Mouse (Mus musculus): ENCODE measurements around the gene Vps50.
"Not testable (repeated sequence)": the region's sequence is repeated elsewhere in the genome, so short reads cannot be mapped to it uniquely, and the experiment has no call there.

Gene Vps50

GRCm38 (mm10) chr6:3536048-3536447 lies 37.9 kb downstream of the Vps50 start:
- no peak for DNase-seq (ENCODE audit: low spot score)

- DNase-seq (ENCODE audit: low spot score) = no peak
Measured at GRCm38 (mm10) chr6:3539470-3539869, 41.3 kb downstream of the Vps50 start.

- no peak for DNase-seq (ENCODE audit: low spot score)
Measured at GRCm38 (mm10) chr6:3543862-3544261, 45.7 kb downstream of the Vps50 start.

DNA sequence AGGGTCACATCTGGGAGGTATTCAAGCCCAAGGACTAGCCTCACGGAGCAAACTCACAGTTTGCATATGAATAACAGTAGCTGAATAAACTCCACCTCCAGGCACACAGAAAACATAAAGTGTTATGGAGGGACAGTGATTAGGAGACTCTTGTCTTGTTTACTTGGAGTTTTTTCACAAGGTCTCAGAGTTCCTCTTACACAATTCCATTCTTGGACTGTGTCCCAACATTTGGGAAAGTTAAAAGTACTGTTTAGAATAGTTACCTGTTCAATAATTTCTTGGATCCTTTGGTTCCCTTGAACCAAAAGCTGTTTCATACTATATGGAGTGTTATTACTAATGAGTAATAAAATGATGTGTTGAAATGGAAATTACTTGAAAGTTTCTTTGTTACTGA lies 46.8 kb downstream of the Vps50 start:
- no peak for DNase-seq (ENCODE audit: low spot score)

DNA sequence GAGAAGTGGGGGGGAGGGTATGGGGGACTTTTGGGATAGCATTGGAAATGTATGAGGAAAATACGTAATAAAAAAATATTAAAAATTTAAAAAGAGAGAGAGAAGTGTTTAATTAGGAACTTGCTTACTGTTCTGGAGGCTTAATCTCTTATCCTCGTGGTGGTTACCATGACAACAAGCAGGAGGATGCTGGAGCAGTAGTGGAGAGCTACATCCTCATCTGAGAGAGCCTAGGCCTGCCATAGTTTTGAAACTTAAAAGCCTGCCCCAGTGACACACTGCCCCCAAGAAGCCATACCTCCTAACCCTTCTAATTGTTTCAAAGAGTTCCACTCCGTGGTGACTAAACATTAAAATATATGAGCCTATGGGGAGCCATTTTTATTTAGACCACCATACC lies 50.8 kb downstream of the Vps50 start:
- no peak for DNase-seq (ENCODE audit: low spot score)

GRCm38 (mm10) chr6:3549992-3550391 lies 51.8 kb downstream of the Vps50 start:
- no peak for DNase-seq (ENCODE audit: low spot score)

- DNase-seq (ENCODE audit: low spot score) = not testable (repeated sequence)
Measured at GRCm38 (mm10) chr6:3552681-3553080, 54.5 kb downstream of the Vps50 start.

DNA sequence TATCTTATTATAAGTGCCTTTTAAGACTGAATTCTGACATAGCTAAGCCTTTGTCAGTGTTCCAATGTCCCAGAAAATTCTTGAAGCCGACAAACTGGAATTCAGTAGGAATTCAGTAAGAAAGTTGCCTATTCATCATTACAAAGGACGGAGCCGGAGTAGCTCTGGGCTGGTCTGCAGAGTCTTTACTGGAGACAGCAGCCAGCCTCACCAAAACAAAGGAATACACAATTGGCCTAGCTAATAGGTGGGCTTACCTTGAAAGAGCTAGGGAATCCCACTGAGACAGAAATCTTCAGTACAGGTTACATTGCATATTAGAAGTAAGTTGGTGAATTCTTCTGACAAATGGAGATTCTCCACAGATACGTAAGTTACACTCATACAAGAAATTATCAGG lies 59.0 kb downstream of the Vps50 start:
- DNase-seq (ENCODE audit: low spot score) = no peak

DNA sequence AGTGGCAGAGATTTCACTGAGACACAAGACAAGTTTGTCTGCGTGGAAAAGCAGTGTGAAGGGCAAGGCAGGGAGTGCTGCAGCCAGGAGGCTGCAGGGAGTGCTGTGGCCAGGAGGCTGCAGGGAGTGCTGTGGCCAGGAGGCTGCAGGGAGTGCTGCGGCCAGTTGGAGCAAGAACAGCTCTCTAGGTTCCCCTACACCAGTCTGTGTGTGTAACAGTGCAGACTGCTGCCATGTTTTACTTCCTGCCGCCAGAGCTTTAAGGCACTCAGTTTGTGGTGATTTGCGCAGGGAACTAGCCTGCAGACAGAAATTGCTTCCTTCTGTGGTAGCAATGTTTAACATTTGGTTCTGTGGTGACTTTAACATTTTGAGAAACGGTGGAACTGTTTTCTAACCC lies 61.8 kb downstream of the Vps50 start:
- no peak for DNase-seq (ENCODE audit: low spot score)

DNA sequence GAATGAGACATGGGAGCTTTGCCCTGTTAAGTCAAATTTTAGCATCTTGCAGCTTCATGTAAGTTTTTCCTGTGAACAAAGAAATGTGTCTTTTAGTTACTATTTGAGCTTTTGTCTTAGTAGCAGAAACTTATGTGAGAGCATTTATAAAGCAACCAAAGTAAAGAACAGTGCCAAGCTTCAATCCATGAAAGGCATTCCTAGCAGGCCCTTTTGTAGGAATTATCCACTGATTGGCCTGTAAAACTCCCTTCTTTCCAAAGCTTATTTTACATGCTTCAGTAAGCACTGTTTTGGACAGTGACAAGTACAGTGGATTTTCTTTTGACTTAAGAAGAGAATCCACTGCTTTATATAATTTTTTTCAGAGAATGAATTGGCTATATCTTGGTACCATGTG lies 64.1 kb downstream of the Vps50 start:
- no peak for DNase-seq (ENCODE audit: low spot score)

GRCm38 (mm10) chr6:3564118-3564517 lies 65.9 kb downstream of the Vps50 start:
- DNase-seq (ENCODE audit: low spot score) = not testable (repeated sequence)

DNA sequence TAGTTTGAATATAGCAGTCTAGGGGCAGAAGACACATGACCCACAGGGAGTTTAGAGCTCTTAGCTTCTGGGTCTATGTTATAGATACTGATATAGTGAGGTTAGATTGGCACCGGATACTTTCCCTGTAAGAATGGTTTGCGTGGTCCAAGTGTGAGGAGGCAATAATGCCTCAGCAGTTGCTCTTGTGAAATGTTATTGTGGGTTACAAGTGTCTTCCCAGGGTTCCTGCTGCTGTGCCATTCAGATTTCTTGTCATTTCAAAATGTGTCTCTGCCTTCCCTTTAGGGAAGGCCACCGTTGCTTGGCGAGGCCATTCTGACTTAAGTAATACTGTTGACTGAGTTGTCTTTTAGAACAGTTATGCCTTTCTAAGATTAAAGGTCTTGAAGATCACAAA lies 66.8 kb downstream of the Vps50 start:
- no peak for DNase-seq (ENCODE audit: low spot score)

- no peak for DNase-seq (ENCODE audit: low spot score)
Measured at GRCm38 (mm10) chr6:3565667-3566066, 67.5 kb downstream of the Vps50 start.

DNA sequence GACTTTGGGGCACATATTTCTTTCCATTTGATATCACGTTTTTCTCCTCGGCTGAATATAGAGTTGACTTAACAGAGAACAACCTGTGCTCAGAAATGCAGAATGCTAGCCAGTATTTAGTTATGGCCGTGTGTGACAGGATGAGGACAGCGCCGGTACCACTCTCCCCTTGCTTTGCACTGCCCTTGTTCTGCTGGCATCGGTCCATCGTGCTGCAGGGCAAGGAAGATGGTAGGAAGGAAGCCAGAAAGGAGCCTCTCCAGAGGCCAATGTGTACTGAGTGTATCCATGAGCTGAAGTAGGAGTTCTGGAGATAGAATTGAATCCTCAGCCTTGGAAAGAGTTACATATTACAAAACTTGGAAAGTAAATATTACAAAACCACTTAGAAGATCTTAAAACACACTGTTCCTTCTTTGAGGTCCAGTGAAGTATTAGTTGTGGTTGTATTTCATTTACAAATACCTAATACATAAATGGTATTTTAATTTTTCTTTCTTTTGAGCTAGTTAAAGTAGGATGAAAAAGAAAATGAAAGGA lies 69.0 kb downstream of the Vps50 start:
- no peak for DNase-seq (ENCODE audit: low spot score)

- no peak for DNase-seq (ENCODE audit: low spot score)
Measured at GRCm38 (mm10) chr6:3572221-3572815, 74.1 kb downstream of the Vps50 start.

GRCm38 (mm10) chr6:3573787-3574186 lies 75.6 kb downstream of the Vps50 start:
- DNase-seq (ENCODE audit: low spot score) = no peak

DNA sequence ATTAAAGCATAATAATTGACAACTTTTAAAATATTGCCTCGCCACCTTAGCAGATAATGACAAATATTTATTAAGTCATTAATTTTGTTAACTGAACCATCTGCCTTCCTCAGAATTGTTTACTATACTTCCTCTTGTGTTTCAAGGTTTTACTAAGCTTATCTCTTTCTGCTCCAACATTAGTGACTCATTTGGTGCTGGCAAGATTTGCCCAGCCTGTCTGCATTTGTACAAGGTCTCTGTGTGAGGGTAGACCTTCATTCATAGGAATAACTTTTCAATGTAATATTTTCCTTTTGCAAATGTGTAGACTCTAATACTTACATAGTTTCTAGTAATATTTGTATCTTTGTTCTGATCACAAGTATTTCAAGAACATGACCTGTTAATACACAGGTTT lies 87.2 kb downstream of the Vps50 start:
- DNase-seq (ENCODE audit: low spot score) = no peak

DNA sequence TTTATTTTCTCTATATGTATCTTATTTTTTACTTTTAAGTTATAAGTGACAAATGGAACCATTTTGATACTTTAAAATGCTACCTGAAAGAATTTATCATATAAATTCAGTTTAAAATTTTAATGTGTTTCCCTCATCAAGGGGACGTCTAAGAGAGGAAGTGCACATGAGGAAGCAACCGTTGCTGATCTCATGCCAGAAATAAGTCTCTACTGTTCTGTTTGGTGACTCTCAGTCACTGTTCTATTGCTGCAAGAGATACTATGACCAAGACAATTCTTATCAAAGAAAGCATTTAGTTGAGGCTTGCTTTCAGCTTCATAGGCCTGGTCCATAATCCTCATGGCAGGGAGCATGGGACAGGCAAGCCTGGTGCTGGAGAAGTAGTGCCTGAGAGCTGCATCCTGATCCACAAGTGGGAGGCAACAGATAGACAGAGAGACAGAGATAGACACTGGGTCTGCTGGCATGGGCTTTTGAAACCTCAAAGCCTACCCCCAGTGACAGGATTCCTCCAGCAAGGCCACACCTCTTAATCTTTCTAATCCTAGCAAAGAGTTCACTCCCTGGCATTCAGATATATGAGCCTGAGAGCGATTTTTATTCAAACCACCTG lies 92.2 kb downstream of the Vps50 start:
- DNase-seq (ENCODE audit: low spot score) = no peak

DNA sequence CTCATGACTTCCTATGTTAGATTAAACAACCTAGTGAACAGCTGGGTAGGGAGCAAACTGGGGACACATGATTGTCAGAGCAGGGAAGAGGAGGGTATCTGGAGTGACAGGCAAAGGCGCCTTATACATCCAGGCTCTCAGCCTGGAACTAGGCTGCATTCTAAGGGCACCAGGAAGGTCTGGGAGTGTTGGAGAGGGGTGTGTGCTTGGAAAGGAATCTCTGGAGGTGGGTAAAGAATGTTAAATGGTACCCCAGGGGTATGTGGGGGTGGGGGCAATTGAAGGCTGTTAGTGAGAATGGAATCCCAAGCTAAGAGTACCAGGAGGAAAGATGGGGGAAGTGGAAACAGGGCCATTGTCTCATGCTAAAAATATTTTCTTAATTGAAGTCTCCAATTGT lies 96.1 kb downstream of the Vps50 start:
- no peak for DNase-seq (ENCODE audit: low spot score)

DNA sequence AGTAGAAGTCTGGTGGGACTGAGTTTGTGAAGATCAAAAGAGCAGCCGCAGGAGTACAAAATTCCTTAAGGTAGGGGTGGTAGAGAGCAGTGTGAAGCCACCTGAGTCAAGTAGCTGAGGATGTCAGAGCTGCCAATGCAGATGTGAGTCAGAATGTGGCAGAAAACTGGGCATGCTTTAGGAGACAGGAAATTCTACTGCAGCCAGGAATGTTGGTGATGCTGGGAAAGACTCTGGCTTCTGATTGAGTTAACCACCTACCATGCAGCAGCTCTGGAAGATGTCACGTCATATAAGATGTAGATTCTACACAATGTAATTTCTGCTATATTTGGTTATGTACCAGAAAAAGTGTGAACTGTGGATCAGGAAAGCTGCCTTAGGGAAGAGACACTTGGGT lies 114.6 kb downstream of the Vps50 start:
- DNase-seq (ENCODE audit: low spot score) = no peak

- peak; percentile 40 for DNase-seq (ENCODE audit: low spot score)
Measured at GRCm38 (mm10) chr6:3620428-3621387, 122.5 kb downstream of the Vps50 start.
